Mouse (Mus musculus) gastrocnemius, postnatal 36 days (tissue): ENCODE data around the gene Crb1. TPM values are rescaled to one million over a fixed set of nuclear protein-coding genes. Genes with fewer than 3 reads are reported as not detected.

ENCODE experiments used
- total RNA-seq, 2 experiments: library from RNA; stranded (reverse); gene quantifications; 2 replicates each; pipeline ENCODE4 v1.2.3; 2021

Crb1 gene
- total RNA-seq, 2 experiments from 2014 or later: not detected

Other genes starting within 250 kb of the Crb1 start
- 10 to 100 TPM; 14.3 to 15.3 TPM for gene Zbtb41, start 45.2 kb upstream of the Crb1 start, total RNA-seq
- gene Aspm, start 77.7 kb upstream of the Crb1 start, total RNA-seq: under 1 TPM; 0.30 to 0.64 TPM
- gene F13b, start 124.6 kb upstream of the Crb1 start, total RNA-seq: not detected
- gene Cfhr1, start 183.2 kb upstream of the Crb1 start, total RNA-seq: not detected